Mouse (Mus musculus) liver, postnatal 0 days (tissue): ENCODE measurements at regions not wholly inside any gene's neighbourhood (a gene's known extent, or its start where the extent isn't known, plus 50 kb on each side); places are given as distances from the start of the nearest gene placed in this dataset.

ENCODE experiments used
- CTCF ChIP-seq: sonication (generic); IDR thresholded peaks from 2 replicates; pipeline ENCODE4 v1.5.1; 2016; ENCODE audit warnings: antibody characterized with exemption, low read depth
- EP300 ChIP-seq: IDR thresholded peaks from 2 replicates; pipeline ENCODE4 v1.6.1; 2016; ENCODE audit warnings: antibody characterized with exemption, low read depth, mild to moderate bottlenecking

DNA sequence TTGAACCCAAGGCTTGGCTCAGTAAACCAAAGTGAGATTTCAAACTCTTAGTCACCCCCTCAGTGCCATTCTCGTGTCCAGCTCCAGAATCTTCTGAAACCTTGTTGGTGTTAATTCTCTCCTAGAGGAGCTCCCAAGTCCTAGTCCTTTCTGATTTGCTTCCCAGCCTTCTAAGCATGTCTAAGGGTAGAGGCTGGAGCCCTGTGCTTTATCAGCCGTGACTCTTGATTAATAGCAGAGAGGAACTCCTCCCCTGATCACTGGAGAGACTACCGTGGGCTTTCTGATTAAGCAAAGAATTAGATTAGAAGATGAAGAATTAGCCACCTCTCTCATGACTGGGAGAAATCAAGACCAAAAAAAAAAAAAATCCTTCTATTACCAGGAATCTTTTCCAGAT lies 111.5 kb upstream of the Rxfp2 start:
- TF ChIP-seq CTCF (no peak), EP300 (no peak)
